Mouse (Mus musculus) liver, embryonic 13.5 days (tissue): ENCODE data around the gene Mtor. TPM values are rescaled to one million over a fixed set of nuclear protein-coding genes. Genes with fewer than 3 reads are reported as not detected.

Experiments
- ATAC-seq: fragments of 200-750 bp; cut with Nextera tagmentation; 2 replicates; pipeline ENCODE4 v1.8.0; 2017; ENCODE audit warnings: low read depth, mild to moderate bottlenecking, moderate number of reproducible peaks, moderate library complexity
- DNase-seq: peaks from one replicate; pipeline ENCODE4 v3.0.0; 2022
- H3K27ac ChIP-seq: fragments of 300-500 bp; sonication (generic); 2 replicates; pipeline ENCODE4 v1.5.1; 2015; ENCODE audit warnings: moderate library complexity, mild to moderate bottlenecking, inconsistent platforms
- H3K27me3 ChIP-seq: fragments of 300-500 bp; sonication (generic); 2 replicates; pipeline ENCODE4 v1.6.1; 2015; ENCODE audit warnings: mild to moderate bottlenecking, inconsistent platforms
- H3K36me3 ChIP-seq: fragments of 300-500 bp; sonication (generic); 2 replicates; pipeline ENCODE4 v1.6.1; 2015; ENCODE audit warnings: mild to moderate bottlenecking, inconsistent platforms
- H3K4me1 ChIP-seq: fragments of 300-500 bp; sonication (generic); replicated peaks from 2 replicates; pipeline ENCODE4 v1.6.1; 2015; ENCODE audit warnings: inconsistent platforms
- H3K4me2 ChIP-seq: fragments of 300-500 bp; sonication (generic); 2 replicates; pipeline ENCODE4 v1.6.1; 2015; ENCODE audit warnings: inconsistent platforms, mild to moderate bottlenecking, moderate library complexity
- H3K4me3 ChIP-seq: fragments of 300-500 bp; sonication (generic); replicated peaks from 2 replicates; pipeline ENCODE4 v1.5.1; 2015; ENCODE audit warnings: mild to moderate bottlenecking, inconsistent platforms
- H3K9ac ChIP-seq: fragments of 300-500 bp; sonication (generic); 2 replicates; pipeline ENCODE4 v1.6.1; 2015; ENCODE audit warnings: mild to moderate bottlenecking, inconsistent platforms
- H3K9me3 ChIP-seq: fragments of 300-500 bp; sonication (generic); replicated peaks from 2 replicates; pipeline ENCODE4 v1.6.1; 2016; ENCODE audit warnings: inconsistent platforms
- WGBS: fragments of 180-500 bp; shearing (Covaris S2); methylation state at CpG from one replicate; pipeline ENCODE4 v1.1.7; 2015; ENCODE audit not compliant: insufficient replicate concordance; 5-methylcytosine and 5-hydroxymethylcytosine counted together
- polyA plus RNA-seq: library from polyadenylated mRNA; unstranded; fragments of >200 nt; fragmentation: Nextera tagmentation; extraction: Ambion mirVana; gene quantifications from 2 replicates; pipeline ENCODE4 v1.2.1, GENCODE M21; 2015

The Mtor gene
- polyA plus RNA-seq, 1 experiment from 2014 or later, result 9.0 TPM

GRCm38 (mm10) chr4:148428544-148428943 lies 19.9 kb upstream of the Mtor start:
- Histone ChIP-seq H3K9ac (no peak overlapping the region), H3K9me3 (no peaks in the 10 kb centered on the region), H3K36me3 (no peaks in the 10 kb centered on the region), H3K4me1 (peaks cover 18% of the 10 kb centered on the region), H3K4me2 (no peak overlapping the region), H3K27ac (no peak overlapping the region), H3K27me3 (no peaks in the 10 kb centered on the region), H3K4me3 (no peak overlapping the region)
- DNase-seq (no peak), ATAC-seq (peak; percentile 62)
- WGBS, result 41% methylated on average over 5 of the region's 5 CpGs

- Histone ChIP-seq H3K4me2 (no peak overlapping the region), H3K4me3 (no peak overlapping the region), H3K27ac (no peak overlapping the region), H3K36me3 (no peaks in the 10 kb centered on the region), H3K4me1 (peaks cover 22% of the 10 kb centered on the region), H3K27me3 (no peaks in the 10 kb centered on the region), H3K9ac (no peak overlapping the region), H3K9me3 (no peaks in the 10 kb centered on the region)
- WGBS, result 78% methylated on average over 11 of the region's 11 CpGs
- DNase-seq (no peak), ATAC-seq (no peak)
Measured at GRCm38 (mm10) chr4:148429121-148429520, 19.3 kb upstream of the Mtor start.

- H3K4me2 ChIP-seq, result no peak overlapping the region
- peaks cover 22% of the 10 kb centered on the region for H3K4me1 ChIP-seq
- DNase-seq (peak; percentile 55), ATAC-seq (no peak)
- no peak overlapping the region for H3K9ac ChIP-seq
- no peak overlapping the region for H3K4me3 ChIP-seq
- WGBS, result 18% methylated on average over 6 of the region's 6 CpGs
- no peaks in the 10 kb centered on the region for H3K9me3 ChIP-seq
- no peak overlapping the region for H3K27ac ChIP-seq
- H3K27me3 ChIP-seq, result no peaks in the 10 kb centered on the region
- H3K36me3 ChIP-seq, result peaks cover 3% of the 10 kb centered on the region; the same call in 1 of the 2 replicates
Measured at GRCm38 (mm10) chr4:148429686-148430085, 18.7 kb upstream of the Mtor start.

GRCm38 (mm10) chr4:148430880-148431519 lies 17.4 kb upstream of the Mtor start:
- WGBS, result 59% methylated on average over 11 of the region's 11 CpGs
- H3K4me3 ChIP-seq, result no peak overlapping the region
- no peaks in the 10 kb centered on the region for H3K27me3 ChIP-seq
- peaks cover 22% of the 10 kb centered on the region for H3K4me1 ChIP-seq
- no peak overlapping the region for H3K9ac ChIP-seq
- DNase-seq, result no peak
- H3K9me3 ChIP-seq, result no peaks in the 10 kb centered on the region
- H3K4me2 ChIP-seq, result no peak overlapping the region
- peaks cover 14% of the 10 kb centered on the region for H3K36me3 ChIP-seq
- no peak overlapping the region for H3K27ac ChIP-seq
- ATAC-seq, result no peak

- no peak overlapping the region for H3K9ac ChIP-seq
Measured at GRCm38 (mm10) chr4:148432488-148432887, 15.9 kb upstream of the Mtor start.

GRCm38 (mm10) chr4:148433336-148433735 lies 15.1 kb upstream of the Mtor start:
- WGBS, result 72% methylated on average over 18 of the region's 18 CpGs
- H3K9ac ChIP-seq, result no peak overlapping the region

More at GRCm38 (mm10) chr4:148432488-148432887, 15.9 kb upstream of the Mtor start:
- peaks cover 22% of the 10 kb centered on the region for H3K4me1 ChIP-seq
- peaks cover 19% of the 10 kb centered on the region for H3K36me3 ChIP-seq
- 60% methylated on average over 4 of the region's 4 CpGs for WGBS
- ATAC-seq (no peak), DNase-seq (no peak)
- no peak overlapping the region for H3K4me2 ChIP-seq
- no peak overlapping the region for H3K4me3 ChIP-seq
- H3K9me3 ChIP-seq, result no peaks in the 10 kb centered on the region
- H3K27ac ChIP-seq, result no peak overlapping the region
- no peaks in the 10 kb centered on the region for H3K27me3 ChIP-seq

GRCm38 (mm10) chr4:148433813-148434212 lies 14.6 kb upstream of the Mtor start:
- Histone ChIP-seq H3K4me1 (peaks cover 19% of the 10 kb centered on the region), H3K27me3 (no peaks in the 10 kb centered on the region), H3K4me3 (no peak overlapping the region), H3K4me2 (no peak overlapping the region), H3K36me3 (peaks cover 25% of the 10 kb centered on the region), H3K9me3 (no peaks in the 10 kb centered on the region), H3K9ac (no peak overlapping the region), H3K27ac (no peak overlapping the region)
- 60% methylated on average over 5 of the region's 5 CpGs for WGBS
- DNase-seq (no peak), ATAC-seq (no peak)

More at GRCm38 (mm10) chr4:148433336-148433735, 15.1 kb upstream of the Mtor start:
- no peaks in the 10 kb centered on the region for H3K9me3 ChIP-seq
- no peak overlapping the region for H3K4me3 ChIP-seq
- no peaks in the 10 kb centered on the region for H3K27me3 ChIP-seq
- ATAC-seq, result no peak
- H3K36me3 ChIP-seq, result peaks cover 20% of the 10 kb centered on the region
- peaks cover 21% of the 10 kb centered on the region for H3K4me1 ChIP-seq
- DNase-seq, result no peak
- H3K27ac ChIP-seq, result no peak overlapping the region
- H3K4me2 ChIP-seq, result no peak overlapping the region

- no peak for ATAC-seq
- peaks cover 26% of the 10 kb centered on the region for H3K36me3 ChIP-seq
- H3K9me3 ChIP-seq, result no peaks in the 10 kb centered on the region
- peaks cover 11% of the 10 kb centered on the region; the same call in 1 of the 2 replicates for H3K4me1 ChIP-seq
- H3K27ac ChIP-seq, result no peak overlapping the region
- no peak overlapping the region for H3K4me2 ChIP-seq
- no peak overlapping the region for H3K9ac ChIP-seq
- no peaks in the 10 kb centered on the region for H3K27me3 ChIP-seq
- no peak overlapping the region for H3K4me3 ChIP-seq
- WGBS, result 73% methylated on average over 4 of the region's 4 CpGs
- DNase-seq, result no peak
Measured at GRCm38 (mm10) chr4:148434554-148434953, 13.9 kb upstream of the Mtor start.

- ATAC-seq, result no peak
- Histone ChIP-seq H3K36me3 (peaks cover 27% of the 10 kb centered on the region), H3K9ac (no peak overlapping the region), H3K27me3 (no peaks in the 10 kb centered on the region), H3K9me3 (no peaks in the 10 kb centered on the region), H3K4me1 (peaks cover 9% of the 10 kb centered on the region; the same call in 1 of the 2 replicates), H3K4me2 (no peak overlapping the region), H3K4me3 (no peak overlapping the region), H3K27ac (no peak overlapping the region)
- no peak for DNase-seq
- WGBS, result 61% methylated on average over 3 of the region's 3 CpGs
Measured at GRCm38 (mm10) chr4:148435106-148435505, 13.3 kb upstream of the Mtor start.

- no peak overlapping the region for H3K4me2 ChIP-seq
- no peak overlapping the region for H3K27ac ChIP-seq
- ATAC-seq, result no peak
- WGBS, result 69% methylated on average over 6 of the region's 6 CpGs
- no peak for DNase-seq
- H3K36me3 ChIP-seq, result peaks cover 30% of the 10 kb centered on the region
- no peaks in the 10 kb centered on the region for H3K27me3 ChIP-seq
- peaks cover 9% of the 10 kb centered on the region; the same call in 1 of the 2 replicates for H3K4me1 ChIP-seq
- H3K4me3 ChIP-seq, result no peak overlapping the region
- H3K9me3 ChIP-seq, result no peaks in the 10 kb centered on the region
- H3K9ac ChIP-seq, result no peak overlapping the region
Measured at GRCm38 (mm10) chr4:148435657-148436330, 12.6 kb upstream of the Mtor start.

- WGBS, result 73% methylated on average over 5 of the region's 5 CpGs
- no peak for DNase-seq
Measured at GRCm38 (mm10) chr4:148441931-148442330, 6.5 kb upstream of the Mtor start.

More at GRCm38 (mm10) chr4:148441931-148442330, 6.5 kb upstream of the Mtor start:
- H3K9me3 ChIP-seq, result no peaks in the 10 kb centered on the region
- H3K9ac ChIP-seq, result no peak overlapping the region
- no peak for ATAC-seq
- H3K27ac ChIP-seq, result no peak overlapping the region; the same call in 1 of the 2 replicates
- 0 out of 2 replicates have a peak overlapping the region, but pooled peaks have one; percentile 13 for H3K4me3 ChIP-seq
- no peaks in the 10 kb centered on the region for H3K27me3 ChIP-seq
- peaks cover 46% of the 10 kb centered on the region for H3K4me1 ChIP-seq
- peaks cover 15% of the 10 kb centered on the region for H3K36me3 ChIP-seq
- peak overlapping the region; percentile 96 for H3K4me2 ChIP-seq
